Comparison of ENCODE assay signal across 17 mouse cellular contexts in the genomic region with DNA sequence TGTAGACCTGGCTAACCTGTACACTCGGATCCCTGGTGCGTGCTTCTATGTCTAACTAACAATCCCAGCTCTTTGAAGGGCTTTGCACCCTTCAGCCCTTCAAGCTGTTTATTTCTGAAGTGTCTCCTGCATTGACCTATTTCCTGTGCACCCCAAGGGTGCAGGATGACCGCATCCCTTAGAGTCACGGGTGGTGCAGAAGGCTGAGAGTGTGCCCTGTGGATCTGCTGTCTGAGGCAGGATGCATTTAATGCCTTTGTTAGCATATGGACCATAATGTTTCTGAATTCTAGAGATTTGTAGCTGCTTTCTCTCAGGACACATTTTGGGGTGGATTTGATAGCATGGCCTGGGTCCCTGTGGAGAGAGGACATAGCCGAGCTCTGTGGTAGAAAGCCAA.
A peak's percentile ranks its signal among the peaks of the same experiment; 100 is the strongest.
DNase-seq lines count a peak whose midpoint lies in the region; ATAC-seq and TF ChIP-seq lines count a peak whose summit lies in the region.
"Had no signal": no experiment of that assay in that cellular context is flagged by ENCODE, and none has a peak within 500 bp of the region (broad histone marks: within the 10 kb centered on the region; RNA-seq: fewer than 3 reads in every experiment).

No protein-coding gene starts in this region.

- H3K9ac ChIP-seq in liver, postnatal 0 days (replicated peaks), result 0 out of 2 replicates have a peak overlapping the region, but pooled peaks have one; percentile 36
- H3K9ac ChIP-seq: kidney, embryonic 15.5 days; neural tube, embryonic 15.5 days had no signal

- H3K4me1 ChIP-seq in bone marrow, adult 2 months (ENCODE audit: control insufficient read depth, insufficient read depth, low read length), result peaks cover 8% of the 10 kb centered on the region; the same call in 1 of the 2 replicates
- peaks cover 48% of the 10 kb centered on the region for H3K4me1 ChIP-seq in liver, postnatal 0 days (ENCODE audit: insufficient read depth)

- no peak for TF ChIP-seq POLR2A in bone marrow, adult 2 months (IDR thresholded peaks at IDR 0.05; ENCODE audit: borderline replicate concordance, control insufficient read depth, low read depth, low read length)

- H3K4me2 ChIP-seq in liver, postnatal 0 days (ENCODE audit: low read depth, low read length), result peak overlapping the region; percentile 59; the same call in 1 of the 2 replicates
- H3K4me2 ChIP-seq: kidney, embryonic 15.5 days; midbrain, embryonic 11.5 days; neural tube, embryonic 15.5 days had no signal

- H3K27me3 ChIP-seq in liver, postnatal 0 days (ENCODE audit: insufficient read depth, low read length), result no peaks in the 10 kb centered on the region
- H3K27me3 ChIP-seq: kidney, embryonic 15.5 days; neural tube, embryonic 15.5 days had no signal

- H3K27ac ChIP-seq in gastrocnemius, adult 2 months, result no peak overlapping the region
- peak overlapping the region; percentile 33; the same call in 1 of the 2 replicates for H3K27ac ChIP-seq in layer of hippocampus, adult 2 months
- peak overlapping the region; percentile 77 for H3K27ac ChIP-seq in bone marrow, adult 2 months (ENCODE audit: control insufficient read depth, insufficient read depth, low read depth, low read length, poor library complexity)
- peak overlapping the region; percentile 90 for H3K27ac ChIP-seq in liver, postnatal 0 days (ENCODE audit: low read depth)
- H3K27ac ChIP-seq: kidney, embryonic 15.5 days; macrophage; neural tube, embryonic 15.5 days had no signal

- no peak for TF ChIP-seq CTCF in gastrocnemius, adult 2 months (IDR thresholded peaks at IDR 0.05)
- TF ChIP-seq CTCF in layer of hippocampus, adult 2 months (conservative IDR thresholded peaks at IDR 0.05), result no peak
- TF ChIP-seq CTCF in bone marrow, adult 2 months (IDR thresholded peaks at IDR 0.05; ENCODE audit: control insufficient read depth, insufficient read depth, low read length), result no peak
- no peak for TF ChIP-seq CTCF in liver, postnatal 0 days (IDR thresholded peaks at IDR 0.05; ENCODE audit: low read depth)

- peak; percentile 43 for ATAC-seq in liver, postnatal 0 days
- ATAC-seq: forebrain, embryonic 14.5 days had no signal

- no peak for TF ChIP-seq EP300 in liver, postnatal 0 days (IDR thresholded peaks at IDR 0.05; ENCODE audit: low read depth)

- intact Hi-C loops in gastrocnemius, adult 2 months (cut with DNase I), result no loop called here
- intact Hi-C loops in gastrocnemius, postnatal 36 days (cut with DNase I), result no loop called here

- no peaks in the 10 kb centered on the region for H3K9me3 ChIP-seq in liver, postnatal 0 days (ENCODE audit: low read length)
- H3K9me3 ChIP-seq: kidney, embryonic 15.5 days; neural tube, embryonic 15.5 days had no signal

- no peak overlapping the region for H3K4me3 ChIP-seq in gastrocnemius, adult 2 months
- no peak overlapping the region for H3K4me3 ChIP-seq in layer of hippocampus, adult 2 months
- no peak overlapping the region for H3K4me3 ChIP-seq in bone marrow, adult 2 months (replicated peaks; ENCODE audit: control insufficient read depth, low read depth, low read length)
- H3K4me3 ChIP-seq in liver, postnatal 0 days (ENCODE audit: low read depth, low read length), result no peak overlapping the region
- H3K4me3 ChIP-seq: kidney, embryonic 15.5 days; neural tube, embryonic 15.5 days had no signal

- WGBS in bone marrow, adult 2 months, result 74% methylated on average over 5 of the region's 5 CpGs
- WGBS in liver, postnatal 0 days (ENCODE audit: insufficient replicate concordance), result 68% methylated on average over 5 of the region's 5 CpGs

- DNase-seq in gastrocnemius, adult 2 months, result peak; percentile 14
- no peak for DNase-seq in gastrocnemius, postnatal 36 days
- DNase-seq in layer of hippocampus, adult 2 months (ENCODE audit: low spot score in 2 of 2), result no peak
- DNase-seq in layer of hippocampus, adult 18-20 months (ENCODE audit: low spot score in 2 of 2), result no peak
- no peak for DNase-seq in liver, postnatal 0 days
- DNase-seq in adrenal gland, postnatal 10 days, result no peak
- DNase-seq: adrenal gland, postnatal 25 days; cerebellum, postnatal 10 days; layer of hippocampus, postnatal 36 days; right cerebral cortex, postnatal 25 days; thymus, postnatal 36 days had no signal

- no peaks in the 10 kb centered on the region for H3K36me3 ChIP-seq in liver, postnatal 0 days (replicated peaks; ENCODE audit: insufficient read depth, low read length)
- H3K36me3 ChIP-seq: kidney, embryonic 15.5 days had no signal
